Mouse (Mus musculus): Measurements from ENCODE around the gene Prkn.

Prkn gene

DNA sequence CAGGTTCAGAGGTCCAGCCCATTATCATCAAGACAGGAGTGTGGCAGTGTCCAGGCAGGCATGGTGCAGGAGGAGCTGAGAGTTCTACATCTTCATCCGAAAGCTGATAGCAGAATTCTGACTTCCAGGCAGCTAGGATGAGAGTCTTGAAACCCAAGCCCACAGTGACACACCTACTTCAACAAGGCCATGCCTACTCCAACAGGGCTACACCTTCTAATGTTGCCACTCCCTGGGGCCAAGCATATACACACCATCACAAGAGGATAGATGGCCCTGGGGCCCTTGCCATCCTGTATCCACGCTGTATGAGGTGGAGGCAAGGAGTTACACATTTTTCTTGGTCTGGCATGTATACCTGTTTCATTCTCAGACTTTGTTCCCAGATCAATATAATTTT, 1197.4 kb downstream of the Prkn start:
- no peak for DNase-seq (ENCODE audit: low read depth, low spot score)

DNA sequence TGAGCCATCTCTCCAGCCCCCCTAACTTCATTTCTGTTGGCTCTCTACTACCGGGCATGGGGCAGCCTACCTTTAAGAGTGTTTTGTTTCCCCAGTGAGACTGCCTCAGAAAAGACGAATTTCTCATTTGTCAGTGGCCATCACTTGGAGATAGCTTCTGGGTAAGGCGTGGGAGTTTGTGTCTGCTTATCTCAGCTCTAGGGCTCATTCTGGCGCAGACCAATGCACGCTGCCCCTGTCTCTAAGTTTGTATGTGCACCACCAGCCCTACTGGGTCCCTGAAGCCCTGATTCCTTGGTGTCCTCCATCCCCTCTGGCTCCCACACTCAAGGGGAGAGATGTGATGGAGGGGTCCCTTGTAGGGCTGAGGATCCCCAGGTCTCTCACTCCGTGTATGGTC, 1198.3 kb downstream of the Prkn start:
- no peak for DNase-seq (ENCODE audit: low read depth, low spot score)

DNA sequence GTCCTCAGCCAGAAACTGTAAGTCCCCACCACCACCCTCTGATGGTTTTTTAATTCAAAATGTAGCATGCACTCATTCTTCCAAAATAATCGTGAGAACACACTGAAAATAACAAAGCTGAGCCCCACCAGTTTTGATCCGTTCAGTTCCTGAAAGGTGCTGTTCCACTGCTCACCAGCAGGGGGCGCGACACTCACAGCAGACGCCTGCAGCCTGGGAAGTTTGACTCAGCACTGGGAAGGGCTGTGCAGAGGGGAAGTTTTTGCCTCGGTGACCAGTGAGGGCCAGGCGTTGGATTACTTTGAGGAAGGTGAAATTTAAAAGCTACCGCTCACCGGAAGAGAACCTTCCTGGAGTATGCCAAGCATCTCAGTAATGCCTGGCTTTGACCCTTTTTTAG, 1199.0 kb downstream of the Prkn start:
- peak; percentile 85 for DNase-seq (ENCODE audit: low read depth, low spot score)

DNA sequence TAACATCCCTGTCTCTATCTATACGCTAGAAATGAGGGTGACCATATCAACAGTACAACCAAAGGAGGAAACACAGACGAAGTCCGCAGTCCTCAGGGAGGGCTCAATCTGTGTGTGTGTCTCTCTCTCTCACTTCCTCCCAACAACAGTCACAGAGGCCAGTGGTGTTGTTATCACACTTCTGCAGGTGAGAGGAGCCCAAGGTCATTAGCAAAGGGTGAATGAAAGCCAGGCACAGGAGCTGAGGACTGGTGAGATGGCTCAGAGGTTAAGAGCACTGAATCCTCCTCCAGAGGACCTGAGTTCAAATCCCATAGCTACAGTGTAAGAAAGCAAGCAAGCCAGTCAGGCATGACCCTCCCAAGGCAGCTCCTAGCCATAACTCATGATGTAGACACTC, 1199.7 kb downstream of the Prkn start:
- DNase-seq (ENCODE audit: low read depth, low spot score): no peak

DNA sequence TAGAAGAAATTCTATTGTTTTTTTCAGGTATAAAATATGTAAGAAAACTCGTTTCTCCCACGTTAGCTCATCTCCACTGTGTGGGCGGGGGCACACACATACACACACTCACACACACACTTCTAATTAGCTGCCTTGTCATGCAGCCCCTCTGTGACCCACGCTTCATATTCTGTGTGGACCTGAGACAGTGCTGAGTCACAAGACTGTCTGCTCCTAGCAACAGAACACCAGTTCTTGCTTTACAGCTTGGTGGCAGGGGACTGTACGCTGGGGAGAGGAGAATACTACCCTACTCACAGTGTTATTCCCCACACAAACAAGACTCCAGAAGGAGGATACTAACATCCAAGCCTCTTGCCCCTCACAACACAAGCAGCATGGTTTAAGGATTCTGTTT, 1200.4 kb downstream of the Prkn start:
- DNase-seq (ENCODE audit: low read depth, low spot score): no peak

DNA sequence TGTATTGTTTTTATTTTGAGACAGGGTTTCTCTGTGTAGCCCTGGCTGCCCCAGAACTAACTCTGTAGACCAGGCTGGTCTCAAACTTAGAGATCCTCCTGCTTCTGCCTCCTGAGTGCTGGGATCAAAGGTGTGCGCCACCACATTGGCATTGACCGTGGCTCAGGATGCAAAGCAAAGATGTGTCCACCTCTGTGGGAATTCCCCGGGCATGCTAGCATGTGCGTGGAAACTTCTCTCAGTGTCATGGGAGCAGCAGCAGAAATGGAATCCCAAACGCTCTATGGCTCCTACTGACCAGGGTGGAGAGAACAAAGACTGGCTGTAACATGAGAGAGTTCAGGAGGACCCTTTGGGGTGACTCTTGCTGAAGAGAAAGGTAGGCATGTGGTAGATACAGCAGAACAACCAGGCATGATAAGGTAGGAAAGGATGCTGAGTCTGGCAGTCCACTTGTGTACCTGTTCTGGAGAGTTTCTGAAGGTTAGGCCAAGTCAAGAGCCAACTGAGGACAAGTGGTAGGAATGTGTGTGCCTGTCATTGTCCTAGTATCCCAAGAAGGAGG, 1201.0 kb downstream of the Prkn start:
- DNase-seq (ENCODE audit: low read depth, low spot score): no peak

DNA sequence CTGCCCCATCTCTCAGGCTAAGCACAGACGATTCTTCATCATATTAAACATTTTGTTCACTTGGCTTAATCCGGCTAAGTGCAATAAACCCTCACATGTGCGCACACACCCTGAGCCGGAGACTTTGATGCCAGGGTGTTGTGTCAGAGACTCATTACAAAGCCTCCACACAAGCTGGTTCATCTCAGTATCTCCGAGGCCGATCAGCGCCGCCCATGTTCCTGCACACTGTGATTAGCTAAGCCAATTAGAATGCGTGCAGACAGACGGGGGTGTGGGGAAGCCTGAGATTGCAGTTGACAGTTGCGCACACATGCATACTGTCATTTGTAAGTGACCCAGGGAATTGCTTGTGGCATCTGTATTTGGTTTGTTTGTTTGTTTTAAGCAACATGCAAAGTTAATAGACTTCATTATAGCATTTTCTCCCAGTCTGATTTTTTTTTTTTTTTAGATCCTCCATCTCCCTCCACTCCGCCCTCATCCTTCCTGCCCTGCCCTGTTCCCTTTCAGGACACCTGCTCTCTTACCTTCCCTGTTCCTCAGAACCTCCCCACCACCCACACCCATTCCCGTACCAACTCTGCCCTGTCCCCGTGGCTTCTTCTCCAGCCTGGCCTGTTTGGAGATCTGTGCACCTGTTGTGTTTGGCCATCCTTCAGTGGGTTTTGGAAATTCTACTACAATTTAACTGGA, 1202.5 kb downstream of the Prkn start:
- DNase-seq (ENCODE audit: low read depth, low spot score): no peak

DNA sequence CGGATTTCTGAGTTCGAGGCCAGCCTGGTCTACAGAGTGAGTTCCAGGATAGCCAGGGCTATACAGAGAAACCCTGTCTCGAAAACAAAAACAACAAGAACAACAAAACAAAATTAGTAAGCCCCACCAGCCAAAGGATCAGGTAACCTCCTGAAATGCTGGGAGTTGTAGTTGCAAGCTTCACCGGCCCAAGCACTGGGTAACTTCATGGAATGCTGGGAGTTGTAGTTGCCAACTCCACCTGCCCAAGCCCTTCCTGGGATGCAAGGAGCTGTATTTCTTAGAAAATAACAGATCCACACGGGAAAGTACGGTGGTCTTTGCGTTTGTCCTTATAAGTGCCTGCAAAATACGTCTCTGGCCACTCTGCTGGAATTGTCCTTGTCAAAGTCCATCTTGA, 1204.0 kb downstream of the Prkn start:
- DNase-seq (ENCODE audit: low read depth, low spot score): no peak

DNA sequence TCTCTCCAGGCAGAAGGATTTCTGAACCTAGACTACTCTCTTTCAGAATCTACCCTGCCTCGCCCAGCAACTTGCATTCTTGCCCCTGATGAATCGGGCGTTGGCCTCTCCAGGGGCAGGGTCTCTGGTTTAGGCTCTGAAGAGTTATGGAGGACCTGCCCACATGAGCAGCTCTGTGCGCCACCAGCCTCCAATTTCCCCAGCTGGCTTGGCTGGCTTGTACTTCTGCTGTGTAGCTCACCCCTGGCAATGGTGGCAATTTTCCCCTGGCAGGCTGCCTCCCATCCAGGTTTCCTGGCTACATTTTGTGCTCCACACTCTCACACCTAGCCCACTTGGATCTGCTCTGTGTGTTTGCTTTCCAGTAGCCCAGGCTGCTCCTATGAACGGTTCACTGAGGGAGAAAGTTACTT, 1205.7 kb downstream of the Prkn start:
- no peak for DNase-seq (ENCODE audit: low read depth, low spot score)

DNA sequence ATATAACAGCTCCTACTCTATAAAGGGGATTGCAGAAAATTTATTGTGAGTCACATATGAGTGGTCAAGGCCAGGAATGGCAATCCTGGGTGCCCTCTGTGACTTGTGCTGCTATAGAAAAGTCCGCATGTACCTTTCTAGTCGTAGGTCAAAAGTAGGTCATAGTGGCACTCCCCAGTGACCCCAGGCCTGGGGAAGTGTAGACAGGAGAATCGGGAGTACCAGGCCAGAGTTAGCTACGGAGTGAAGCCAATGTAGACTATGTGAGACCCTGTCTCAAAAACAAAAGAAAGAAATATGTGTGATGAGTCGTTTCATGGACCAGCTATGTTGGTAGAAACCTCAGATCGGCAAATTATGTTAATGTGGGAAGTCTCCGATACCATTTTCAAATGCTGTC, 1206.8 kb downstream of the Prkn start:
- DNase-seq (ENCODE audit: low read depth, low spot score): no peak

DNA sequence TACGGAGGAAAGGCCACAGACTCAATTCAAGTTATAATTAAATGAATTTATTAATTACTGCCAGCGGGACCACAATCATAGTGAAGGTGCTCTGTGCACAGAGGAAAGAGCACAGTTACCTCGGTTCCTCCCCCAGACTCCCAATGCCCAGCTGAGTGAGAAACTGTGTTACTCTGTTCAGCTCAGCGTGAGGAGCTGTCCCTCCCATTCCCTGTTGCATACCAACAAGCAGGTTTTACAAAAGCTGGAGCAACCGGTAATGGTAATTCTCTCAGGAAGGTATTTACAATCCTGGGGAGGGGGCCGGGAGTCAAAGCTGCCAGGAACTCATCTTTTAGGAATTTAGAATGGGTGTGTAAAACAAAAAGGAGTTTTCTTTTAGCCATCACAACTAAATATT, 1207.3 kb downstream of the Prkn start:
- no peak for DNase-seq (ENCODE audit: low read depth, low spot score)

DNA sequence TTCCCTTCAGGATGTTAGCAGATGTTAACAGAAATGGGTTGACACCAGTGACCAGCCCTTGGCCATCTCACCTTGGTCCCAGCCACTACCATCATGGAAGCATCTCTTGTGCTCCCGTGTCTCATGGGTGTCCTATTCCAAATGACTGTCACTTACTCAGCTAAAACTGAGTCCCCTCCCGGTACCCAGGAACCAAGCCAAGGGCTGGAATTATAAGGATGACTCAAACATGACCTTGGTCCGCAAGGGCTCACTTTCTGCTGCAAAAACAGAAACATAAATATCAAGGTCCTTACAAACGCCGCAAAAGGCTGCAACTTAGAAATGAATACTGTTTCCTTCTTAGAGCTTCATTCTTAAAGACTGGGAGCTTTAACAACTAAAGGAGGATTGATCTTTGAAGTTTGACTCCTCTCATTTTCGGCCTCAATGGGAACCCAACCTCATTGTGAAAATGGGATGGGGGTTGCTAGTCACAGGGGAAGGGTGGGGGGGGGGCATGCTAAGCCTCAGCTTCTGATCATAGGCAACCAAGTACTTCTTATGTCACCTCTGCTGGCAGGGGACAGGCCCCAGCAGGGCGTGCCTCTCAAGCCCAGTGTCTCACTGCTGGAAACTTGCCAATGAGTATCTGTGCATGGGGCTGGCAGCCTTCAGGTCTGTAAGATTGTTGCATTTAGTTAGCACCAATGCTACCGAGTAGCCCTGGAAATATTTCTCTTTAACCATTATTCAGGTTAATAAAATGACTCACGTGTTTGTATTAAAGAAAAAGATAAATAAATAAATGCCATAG, 1208.7 kb downstream of the Prkn start:
- no peak for DNase-seq (ENCODE audit: low read depth, low spot score)

DNA sequence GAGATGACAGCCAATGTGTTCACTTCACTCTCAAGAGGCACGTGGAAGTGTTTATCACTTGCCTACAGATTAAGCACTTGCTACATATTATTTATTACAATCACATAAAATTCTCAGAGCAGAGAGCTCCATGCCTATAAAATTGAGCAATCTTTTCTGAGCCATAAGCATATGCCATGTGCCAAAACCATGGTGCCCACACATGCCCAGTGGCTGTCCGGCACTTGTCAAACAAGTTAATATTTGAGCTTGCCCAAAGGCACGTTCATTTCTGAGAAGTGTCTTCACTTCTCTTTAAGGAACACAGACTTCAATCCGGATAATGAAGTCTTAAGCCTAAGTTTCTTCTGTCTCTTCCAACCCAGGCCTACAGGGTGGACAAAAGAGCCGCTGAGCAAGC, 1210.1 kb downstream of the Prkn start:
- no peak for DNase-seq (ENCODE audit: low read depth, low spot score)

DNA sequence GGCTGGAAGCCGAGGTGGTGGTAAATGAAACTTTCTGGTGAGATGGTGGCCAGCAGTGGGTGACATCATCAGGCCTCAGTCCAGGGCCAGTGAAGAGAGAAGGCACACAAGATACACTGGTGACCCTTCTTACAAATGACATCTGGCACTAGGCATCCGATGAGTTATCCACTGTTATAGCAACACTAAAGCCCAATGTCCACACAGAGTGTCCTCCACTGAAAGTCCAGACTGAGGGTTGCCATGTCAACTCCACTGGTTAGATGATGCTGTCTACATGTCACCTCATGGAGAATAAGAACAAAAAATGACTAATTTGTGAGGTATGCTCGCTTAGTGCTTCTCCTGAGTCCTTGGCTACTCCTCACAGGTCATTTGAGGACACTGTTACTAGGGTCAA, 1210.8 kb downstream of the Prkn start:
- DNase-seq (ENCODE audit: low read depth, low spot score): no peak

DNA sequence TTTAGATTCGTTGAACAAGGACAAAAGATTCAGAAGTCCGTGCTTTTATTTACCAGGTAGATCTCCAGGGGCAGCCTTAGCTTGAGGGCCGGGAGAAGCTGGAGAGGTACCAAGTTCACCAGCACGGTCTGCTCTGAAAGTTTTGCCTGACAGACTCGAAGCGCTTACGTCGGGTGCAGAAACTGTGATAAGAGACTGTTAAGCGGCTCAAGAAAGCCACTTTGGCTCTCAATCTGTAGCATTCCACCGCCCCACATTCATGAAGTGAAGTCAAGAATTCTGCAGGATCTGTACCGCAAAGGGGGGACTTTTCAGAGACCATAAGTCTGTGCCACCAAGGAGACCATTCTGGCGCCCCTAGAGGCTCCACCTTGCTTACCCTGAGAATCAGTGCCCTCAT, 1212.5 kb downstream of the Prkn start:
- no peak for DNase-seq (ENCODE audit: low read depth, low spot score)

DNA sequence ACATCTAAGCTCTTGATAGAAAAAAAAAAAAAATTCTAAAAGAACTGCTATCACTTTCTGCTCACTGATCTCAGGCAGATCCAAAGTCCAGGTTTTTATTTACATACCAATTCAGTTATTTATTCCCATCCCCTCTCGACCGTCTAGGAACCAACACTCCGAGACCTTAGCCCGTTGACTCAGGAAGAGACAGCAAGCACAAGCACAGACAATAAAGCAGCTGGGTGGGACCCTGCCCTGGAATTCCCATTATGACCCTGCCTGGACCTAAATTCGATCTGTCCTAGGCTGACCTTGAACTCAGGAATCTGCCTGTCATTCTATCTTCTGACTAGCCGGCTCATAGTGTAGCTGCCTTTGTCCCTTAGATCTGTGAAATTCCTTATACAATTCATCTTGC, 1218.9 kb downstream of the Prkn start:
- no peak for DNase-seq (ENCODE audit: low read depth, low spot score)

DNA sequence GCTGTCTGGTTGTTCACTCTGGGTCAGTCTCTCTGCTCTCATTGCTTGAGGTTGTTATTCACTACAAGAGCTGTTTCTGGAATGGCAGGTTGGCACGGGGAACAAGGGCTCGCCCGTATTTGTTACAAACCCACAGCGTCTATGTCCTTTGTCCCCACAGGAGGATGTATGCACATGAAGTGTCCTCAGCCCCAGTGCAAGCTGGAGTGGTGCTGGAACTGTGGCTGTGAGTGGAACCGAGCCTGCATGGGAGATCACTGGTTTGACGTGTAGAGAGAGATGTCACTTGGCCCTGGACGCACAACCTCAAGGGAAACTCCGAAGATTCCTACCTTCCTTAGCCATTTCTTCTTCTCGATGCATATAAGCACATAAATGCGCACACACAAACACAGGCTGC, 1221.2 kb downstream of the Prkn start:
- no peak for DNase-seq (ENCODE audit: low read depth, low spot score)

DNA sequence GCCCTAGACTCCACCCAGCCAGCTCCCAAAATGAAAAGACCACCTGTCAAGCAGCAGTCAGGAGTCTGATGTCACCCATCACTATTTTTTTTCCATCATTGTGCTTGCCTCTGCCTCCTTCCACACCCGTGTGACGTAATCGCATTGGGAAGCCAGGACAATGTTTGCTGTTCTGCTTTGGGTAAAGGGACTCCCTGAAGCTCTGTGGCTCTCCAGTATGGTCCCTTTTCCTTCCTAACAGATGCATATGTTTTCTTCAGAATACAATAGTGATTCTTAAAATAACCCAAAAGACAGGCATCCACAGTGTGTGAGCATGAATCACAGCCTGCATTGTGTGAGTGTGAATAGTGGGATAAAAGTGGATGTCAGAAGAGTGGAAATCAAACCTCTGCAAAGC, 1222.7 kb downstream of the Prkn start:
- no peak for DNase-seq (ENCODE audit: low read depth, low spot score)

DNA sequence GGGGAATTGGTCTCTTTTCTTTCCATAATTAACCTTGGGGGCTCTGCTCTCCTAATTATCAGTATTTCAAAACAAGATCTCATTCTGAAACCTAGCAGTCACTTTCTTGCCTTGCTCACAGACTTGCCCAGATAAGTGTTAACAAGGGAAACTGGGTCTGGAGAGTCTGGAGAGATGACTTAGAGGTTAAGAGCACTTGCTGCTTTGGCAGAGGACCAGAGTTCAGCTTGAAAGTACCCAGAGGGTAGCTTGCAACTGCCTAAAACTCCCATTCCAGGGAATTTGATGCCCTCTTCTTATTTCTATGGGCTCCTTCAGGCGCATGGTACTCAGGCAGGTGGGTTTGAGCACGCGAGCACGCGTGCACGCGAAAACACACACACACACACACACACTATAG, 1223.3 kb downstream of the Prkn start:
- DNase-seq (ENCODE audit: low read depth, low spot score): no peak

DNA sequence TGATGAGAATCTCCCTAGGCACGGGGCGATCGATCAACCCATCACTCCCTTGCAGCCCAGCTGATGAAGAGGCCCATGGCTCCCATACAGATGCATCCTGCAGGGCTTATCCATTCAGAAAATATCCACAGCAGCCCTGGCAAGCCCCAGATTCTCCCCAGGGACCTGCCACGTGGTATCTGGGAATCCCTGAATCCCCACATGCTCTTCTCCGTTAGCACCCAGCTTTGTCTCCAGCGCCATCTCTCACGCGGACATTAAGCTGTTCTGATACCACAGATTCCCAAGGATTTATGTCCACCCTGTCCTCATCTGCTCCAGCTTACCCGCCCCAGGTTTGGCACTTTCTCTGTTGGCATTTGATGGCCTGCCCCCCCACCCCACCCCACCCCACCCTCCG, 1225.9 kb downstream of the Prkn start:
- DNase-seq (ENCODE audit: low read depth, low spot score): no peak

DNA sequence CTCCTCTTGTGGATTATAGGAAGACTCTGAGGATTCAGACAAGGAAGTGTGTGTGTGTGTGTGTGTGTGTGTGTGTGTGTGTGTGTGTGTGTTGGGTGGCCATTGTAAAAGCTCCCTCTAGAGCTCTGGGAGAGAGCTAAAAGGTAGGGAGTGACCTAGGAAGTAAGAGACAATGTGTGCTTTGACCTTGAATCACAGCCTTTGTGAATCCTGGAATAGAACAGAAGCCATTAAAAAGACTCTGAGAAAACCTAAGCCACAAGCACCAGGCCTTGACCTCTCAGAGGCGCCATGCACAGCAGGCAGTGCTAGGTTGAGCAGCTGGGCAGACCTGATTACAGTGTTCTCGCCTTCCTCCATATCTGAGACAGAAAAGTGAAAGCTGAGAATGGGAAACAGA, 1236.6 kb downstream of the Prkn start:
- peak; percentile 21 for DNase-seq (ENCODE audit: low read depth, low spot score)

DNA sequence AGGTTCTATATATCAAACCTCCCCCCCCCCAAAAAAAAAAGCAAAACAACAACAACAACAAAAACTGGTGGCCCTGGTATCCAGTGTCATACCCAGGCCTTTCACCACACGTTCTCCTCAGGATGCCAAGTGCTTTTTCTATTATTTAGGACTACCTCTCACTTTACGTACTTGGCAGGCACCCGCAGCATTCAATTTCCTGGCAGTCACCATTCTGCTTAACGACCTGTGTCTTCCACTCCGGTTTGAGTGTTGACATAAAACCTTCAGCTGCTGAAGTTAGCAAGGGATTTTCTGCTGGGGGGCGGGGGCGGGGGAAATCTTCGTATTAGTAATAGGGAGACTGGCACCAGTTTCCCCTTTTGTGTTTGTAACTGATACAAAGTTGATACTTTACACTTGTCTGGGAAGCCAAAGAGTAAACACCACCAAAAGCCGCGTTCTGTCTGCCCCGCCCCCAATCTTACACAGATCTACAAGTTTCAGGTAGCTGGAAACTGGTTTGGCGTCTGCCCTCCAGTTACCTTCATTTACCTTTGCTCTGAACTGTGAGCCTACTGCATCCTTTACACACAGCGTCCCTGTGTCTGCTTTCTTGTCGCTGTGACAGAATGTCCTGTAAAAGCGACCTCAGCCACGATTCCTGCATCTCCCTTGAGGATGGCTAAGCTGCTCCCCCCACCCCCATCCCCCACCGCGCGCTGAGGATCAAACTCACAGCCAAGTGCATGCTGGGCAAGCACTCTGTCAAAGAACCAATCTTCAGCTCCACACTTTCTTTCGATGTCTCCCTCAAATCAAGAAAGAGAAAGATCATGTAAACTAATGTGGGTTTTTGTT, 1240.7 kb downstream of the Prkn start:
- no peak for DNase-seq (ENCODE audit: low read depth, low spot score)

Data from mesoderm, embryonic 11.5 days (tissue).